Mouse (Mus musculus): ENCODE data around the gene Usp12.
"Not testable (repeated sequence)": the region's sequence is repeated elsewhere in the genome, so short reads cannot be mapped to it uniquely, and the experiment has no call there.

Usp12 gene

DNA sequence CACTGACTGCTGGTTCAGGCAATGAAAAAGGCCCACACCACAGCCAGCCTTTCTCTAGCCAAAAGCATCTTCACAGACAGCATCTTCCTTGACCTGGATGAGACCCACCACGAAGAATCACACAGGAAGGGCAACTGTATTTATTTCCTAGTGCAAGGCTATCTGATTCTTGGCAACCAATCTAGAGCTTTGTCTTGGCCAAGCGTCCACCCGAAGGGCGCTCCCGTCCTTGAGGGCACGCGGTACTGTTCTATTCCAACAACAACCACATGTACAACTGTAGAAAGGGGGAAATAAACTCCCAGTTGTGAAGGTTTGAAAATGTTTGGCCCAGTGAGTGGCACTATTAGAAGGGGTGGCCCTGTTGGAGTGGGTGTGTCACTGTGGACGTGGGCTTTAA lies 41.6 kb downstream of the Usp12 start:
- ATAC-seq (ENCODE audit: insufficient number of reproducible peaks, low FRiP score, low TSS enrichment): no peak

DNA sequence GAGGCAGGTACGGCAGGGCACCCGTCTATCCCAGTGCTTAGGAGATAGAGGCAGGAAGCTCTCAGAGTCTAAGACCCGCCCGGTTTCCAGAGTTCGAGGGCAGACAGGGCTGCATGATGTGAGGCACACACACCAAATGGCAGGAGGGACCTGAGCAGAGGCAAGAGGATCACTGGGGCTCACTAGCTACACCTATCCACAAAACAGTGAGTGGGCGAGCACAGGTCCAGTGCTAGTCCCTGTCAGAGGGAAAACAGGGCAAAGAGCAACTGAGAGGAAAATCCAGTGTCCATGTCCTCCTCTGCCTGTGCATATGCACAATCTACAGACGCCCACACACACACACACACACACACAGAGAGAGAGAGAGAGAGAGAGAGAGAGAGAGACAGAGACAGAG lies 43.8 kb downstream of the Usp12 start:
- ATAC-seq (ENCODE audit: insufficient number of reproducible peaks, low FRiP score, low TSS enrichment): no peak

DNA sequence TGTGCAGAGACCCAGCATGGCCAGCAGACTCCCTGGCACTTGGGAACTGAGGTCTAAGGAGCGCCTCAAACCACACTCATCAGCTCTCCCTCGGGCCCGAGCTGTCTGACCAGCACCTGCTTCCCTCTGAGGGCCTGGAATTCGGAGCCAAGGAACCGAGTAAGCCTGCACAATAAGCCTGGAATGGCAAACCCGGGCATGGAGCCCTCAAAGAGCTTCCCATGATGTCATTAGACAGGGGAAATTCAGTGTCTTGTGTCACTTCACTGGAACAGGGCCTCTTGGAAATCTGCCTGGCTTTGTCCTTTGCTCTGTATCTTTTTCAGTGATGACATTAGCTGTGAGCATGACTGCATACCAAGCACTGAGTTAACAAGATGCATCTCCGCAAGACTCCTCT lies 44.5 kb downstream of the Usp12 start:
- ATAC-seq (ENCODE audit: insufficient number of reproducible peaks, low FRiP score, low TSS enrichment): peak; percentile 45; the same call in 1 of the 2 replicates

DNA sequence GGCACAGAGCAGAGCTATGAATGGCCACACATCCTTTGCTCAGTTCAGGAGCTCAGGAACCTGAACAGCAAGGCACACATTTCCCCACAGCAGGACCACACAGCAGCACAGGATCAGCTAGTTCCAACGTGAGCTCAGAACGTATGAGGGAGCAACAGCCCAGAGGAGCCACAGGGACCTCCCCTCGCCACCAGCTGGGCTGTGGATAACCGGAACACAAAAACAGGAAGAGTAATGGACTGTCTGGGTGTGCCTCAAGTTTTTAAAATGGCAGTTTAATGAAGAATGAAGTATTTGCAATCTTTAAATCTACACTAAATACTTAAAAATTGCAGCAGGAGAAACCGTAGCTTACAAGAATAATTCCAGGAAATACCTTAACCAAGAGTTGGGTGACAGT lies 44.9 kb downstream of the Usp12 start:
- ATAC-seq (ENCODE audit: insufficient number of reproducible peaks, low FRiP score, low TSS enrichment): no peak

DNA sequence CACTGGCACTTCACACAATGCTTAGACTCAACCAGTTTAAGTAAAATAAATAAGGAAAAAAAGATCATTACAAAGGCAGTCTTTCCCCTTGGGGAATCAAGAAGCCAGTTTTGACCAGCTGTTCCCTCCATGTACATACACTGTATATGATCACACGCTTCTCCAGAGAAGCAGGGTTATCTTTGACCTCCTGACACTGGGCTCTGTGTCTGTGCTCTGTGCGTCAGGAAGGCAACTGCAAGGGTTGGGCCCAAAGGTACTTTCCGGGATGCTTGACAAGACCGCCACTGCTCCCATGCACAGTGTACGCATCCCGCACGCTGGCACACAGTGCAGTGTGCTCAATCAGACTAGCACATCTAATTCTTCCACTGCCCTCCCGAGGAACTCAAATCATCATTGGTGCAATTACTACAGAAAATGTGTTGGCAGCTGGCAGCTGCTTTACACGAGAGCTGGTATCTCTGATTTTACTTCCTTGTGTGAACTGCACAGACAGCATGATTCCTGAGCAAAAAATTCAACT lies 57.8 kb downstream of the Usp12 start:
- no peak for ATAC-seq (ENCODE audit: insufficient number of reproducible peaks, low FRiP score, low TSS enrichment)

DNA sequence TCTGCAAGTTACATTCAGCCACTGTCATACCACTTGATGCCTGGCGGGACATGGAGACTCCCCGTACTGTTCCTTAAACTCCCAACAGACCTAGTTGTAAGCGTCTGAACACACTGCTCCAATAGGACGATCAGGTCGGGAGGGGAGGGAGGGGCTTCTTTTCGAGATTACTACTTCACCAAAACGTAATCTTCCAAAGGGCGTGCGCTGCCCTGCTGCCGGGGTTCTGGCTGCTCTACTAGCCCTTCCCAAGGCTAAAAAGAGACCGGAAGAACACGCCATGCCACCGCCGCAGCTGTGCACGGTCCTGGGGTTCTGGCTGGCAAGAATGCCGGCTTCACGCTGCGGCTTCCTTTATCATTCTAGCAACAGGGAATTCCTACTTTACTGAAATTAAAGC lies 58.5 kb downstream of the Usp12 start:
- no peak for ATAC-seq (ENCODE audit: insufficient number of reproducible peaks, low FRiP score, low TSS enrichment)

DNA sequence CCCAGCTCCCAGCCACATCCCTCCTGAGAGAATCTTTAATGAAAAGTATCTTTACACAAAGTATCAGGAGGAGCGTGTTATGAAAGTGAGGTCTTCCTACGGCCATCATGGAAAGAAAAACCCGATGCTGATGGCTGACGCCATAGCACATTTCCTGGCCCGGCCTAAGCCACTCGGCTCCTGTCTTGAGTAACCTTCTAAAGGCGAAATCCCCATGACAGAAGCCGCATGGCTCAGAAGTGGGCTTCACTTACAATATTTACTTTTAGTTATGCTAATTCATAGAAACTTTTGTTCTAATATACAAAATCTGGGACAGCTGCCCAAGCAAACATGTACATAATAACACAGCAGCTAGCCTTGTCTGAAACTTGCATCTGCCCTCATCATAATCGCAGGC lies 59.8 kb downstream of the Usp12 start:
- ATAC-seq (ENCODE audit: insufficient number of reproducible peaks, low FRiP score, low TSS enrichment): not testable (repeated sequence)

DNA sequence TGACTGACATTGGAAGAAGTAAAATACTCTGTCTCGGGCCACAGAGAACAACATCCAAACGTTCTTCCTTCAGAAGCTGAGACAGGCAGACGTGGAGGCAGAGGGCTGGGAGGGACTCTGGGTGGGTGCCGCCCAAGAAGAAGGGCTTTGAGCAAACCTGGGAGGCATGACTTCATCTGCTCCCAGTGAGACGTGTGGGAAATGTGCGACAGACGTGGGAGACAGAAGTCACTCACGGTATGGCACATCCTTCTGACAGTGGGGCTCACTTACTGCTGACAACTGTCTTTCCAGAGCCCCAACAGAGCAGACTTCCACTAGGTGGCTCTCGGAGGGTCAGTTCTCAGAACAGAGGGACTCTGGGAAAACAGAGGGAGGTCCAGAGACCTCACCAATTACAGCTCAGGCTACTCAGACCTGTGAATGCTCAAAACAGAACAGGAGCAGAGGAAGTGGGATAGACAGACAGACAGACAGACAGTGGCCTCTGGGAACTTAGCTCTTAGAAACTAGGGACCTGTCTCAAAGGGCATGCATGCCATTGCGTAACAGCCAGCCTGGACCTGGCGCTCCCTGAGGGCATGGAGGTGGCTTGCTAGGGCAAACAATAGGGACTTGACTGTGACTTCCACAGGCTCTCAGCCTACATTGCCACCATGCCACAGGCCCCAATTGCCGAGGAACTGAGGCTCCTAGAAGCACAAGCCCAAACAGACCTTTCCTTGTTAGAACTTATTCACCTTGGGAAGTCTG lies 60.7 kb downstream of the Usp12 start:
- no peak for ATAC-seq (ENCODE audit: insufficient number of reproducible peaks, low FRiP score, low TSS enrichment)

DNA sequence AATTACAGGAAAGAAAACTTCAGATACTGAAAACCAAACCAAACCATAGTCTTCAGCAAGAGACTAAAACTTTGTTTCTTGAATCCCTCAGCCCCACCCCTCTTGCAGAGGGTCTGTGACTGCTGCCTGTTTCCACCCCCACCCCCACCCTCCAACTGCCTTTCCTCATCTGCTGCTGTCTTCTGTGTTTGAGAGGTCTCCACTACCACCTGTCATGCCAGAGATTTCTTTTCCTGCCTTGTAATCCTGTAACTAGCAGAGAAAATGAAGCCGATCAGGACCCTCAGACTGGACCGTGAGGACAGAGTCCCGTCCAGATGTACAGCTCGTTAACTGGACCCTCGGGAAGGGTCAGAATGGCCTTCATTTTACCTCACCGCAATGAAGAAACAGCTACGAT lies 61.4 kb downstream of the Usp12 start:
- no peak for ATAC-seq (ENCODE audit: insufficient number of reproducible peaks, low FRiP score, low TSS enrichment)

DNA sequence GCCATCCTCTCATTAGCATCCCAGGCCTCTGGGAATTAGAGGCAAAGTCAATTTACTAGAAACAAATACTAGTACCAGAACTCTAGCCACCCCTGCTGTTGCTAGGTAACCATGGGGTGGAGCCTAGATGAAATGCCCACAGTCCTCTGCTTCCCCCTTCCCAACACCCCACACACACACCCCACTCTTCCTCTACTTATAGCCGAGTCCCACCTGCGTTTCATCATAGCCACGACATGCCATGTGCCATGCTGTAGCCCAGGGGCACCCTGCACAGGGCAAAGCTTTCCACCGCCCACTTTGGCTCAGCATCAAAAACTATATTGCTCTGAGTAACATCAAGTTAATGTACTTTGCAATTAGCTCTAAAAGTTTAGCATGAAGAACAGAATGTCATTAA lies 67.8 kb downstream of the Usp12 start:
- no peak for ATAC-seq (ENCODE audit: insufficient number of reproducible peaks, low FRiP score, low TSS enrichment)

DNA sequence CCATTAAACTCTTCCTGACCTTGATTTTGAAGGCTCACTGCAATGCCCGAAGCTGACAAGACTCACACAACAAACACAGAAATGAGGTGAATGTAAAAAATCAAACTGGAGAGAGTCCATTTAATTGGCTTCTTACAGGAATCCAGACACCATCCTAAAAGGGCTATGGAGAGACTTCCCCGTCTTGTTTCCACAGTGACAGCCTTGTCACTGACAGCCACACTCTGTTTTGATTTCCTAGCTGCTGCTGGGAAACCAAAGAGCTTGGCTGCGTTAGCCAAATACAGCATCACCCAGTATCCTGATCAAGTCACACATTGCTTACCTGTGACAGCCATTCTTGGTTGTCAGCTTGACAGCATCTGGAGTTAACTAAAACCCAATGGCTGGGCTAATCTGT lies 69.8 kb downstream of the Usp12 start:
- no peak for ATAC-seq (ENCODE audit: insufficient number of reproducible peaks, low FRiP score, low TSS enrichment)

DNA sequence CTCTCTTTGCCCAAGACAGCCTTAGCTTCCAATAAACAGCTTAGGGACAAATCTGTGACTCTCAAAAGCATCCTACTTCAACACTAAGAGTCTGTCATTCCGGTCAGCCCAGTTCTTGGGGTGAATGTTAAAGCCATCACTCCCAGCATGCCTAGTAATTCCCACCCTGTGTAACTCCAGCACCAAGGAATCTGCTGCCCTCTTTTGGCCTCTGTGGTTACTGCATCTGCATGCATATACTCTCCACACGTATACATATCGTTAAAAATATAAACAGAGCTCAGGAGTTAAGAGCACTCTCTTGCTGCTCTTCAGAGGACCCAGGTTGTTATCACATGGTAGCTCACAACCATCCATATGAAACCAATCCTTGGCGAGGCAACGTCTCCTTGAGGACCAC lies 71.4 kb downstream of the Usp12 start:
- ATAC-seq (ENCODE audit: insufficient number of reproducible peaks, low FRiP score, low TSS enrichment): no peak

DNA sequence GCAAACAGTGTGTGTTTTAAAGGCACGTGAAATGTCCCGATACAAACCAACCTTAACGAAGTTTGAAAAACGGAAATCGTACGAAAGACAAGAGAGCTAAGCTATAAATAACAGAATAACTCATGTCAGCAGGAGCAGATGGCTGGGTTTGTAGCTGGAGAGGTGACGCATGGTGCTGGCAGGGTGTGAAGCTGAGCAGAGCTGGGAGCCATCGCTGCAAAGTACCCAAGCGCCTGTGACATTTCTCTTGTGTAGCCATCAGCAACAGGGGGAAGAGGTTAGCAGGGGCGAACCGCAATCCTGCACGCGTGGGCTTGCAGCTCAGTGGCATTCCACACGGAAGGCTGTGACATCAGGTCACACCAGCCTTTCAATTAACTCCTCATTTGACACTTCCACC lies 72.6 kb downstream of the Usp12 start:
- peak; percentile 84 for ATAC-seq (ENCODE audit: insufficient number of reproducible peaks, low FRiP score, low TSS enrichment)

DNA sequence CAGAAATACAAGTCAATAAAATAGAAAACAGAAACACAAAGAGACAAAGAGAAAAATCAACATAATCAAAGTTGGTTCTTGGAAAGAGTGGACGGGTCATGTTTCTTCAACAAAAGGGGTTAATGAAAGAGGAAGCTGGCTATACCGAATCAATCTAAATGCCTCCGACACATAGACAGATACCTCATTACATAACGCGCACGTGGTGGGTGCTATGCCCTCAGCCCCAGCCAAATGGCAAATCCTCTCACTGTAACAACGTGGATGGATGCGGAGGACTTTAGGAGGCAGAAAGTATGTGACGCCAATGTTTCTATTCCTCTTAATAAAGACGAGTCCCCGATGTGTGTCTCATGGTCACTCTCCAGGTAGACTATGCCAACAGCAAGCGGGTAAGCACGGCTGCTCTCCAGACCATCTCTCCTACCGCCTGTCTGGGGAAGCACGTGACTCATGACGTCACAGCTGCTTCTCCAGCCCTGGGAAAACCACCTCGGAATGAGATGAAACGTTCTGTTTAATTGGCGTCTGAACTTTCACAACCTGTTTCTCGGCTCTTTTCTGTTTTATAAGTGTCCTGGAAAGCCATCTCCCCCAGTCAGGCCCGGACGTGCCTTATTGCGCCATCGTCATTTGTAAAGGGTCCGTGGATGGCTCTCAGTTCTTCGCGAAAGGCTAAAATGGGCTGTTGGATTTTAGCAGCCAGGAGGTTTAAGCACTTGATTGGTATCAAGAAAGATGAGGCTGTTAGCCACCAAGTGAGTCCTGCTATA lies 75.0 kb downstream of the Usp12 start:
- ATAC-seq (ENCODE audit: insufficient number of reproducible peaks, low FRiP score, low TSS enrichment): no peak

DNA sequence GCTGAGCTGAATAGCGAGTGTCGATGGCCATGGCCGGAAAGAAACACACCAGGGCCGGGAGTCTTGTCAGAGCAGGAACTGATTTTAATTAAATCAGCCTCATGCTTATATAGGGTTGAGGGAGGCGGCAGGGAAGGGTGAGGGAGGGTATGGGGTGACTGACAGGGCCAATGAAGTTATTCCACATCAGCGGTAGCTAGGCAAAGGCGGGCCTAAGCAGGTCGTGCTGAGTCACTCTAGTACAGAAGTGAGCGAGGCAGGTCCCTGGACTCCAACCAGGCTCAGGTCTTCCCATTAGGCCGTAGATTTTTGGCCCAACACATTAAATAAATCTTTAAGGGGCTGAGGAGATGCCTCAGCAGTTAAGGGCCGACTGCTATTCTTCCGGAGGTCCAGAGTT lies 81.0 kb downstream of the Usp12 start:
- no peak for ATAC-seq (ENCODE audit: insufficient number of reproducible peaks, low FRiP score, low TSS enrichment)

DNA sequence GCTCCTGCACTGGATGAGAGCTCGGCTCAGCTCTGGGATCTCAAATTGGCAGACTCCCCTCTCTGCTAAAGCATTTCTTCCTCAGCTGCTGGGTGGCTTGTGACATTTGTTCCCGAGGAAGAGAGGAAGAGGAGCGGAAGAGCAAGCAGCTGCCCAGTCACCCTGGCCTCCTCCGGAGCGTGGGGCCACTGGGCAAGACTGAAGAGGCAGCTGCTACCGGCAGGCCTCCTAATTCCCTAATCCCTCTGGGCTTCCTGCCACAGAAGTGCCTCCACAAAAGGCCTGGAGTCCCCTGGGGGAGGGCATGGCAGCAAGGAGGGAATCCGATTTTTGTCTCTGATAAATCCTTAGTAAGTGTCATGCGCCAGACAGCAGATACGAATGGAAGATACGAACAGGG lies 81.7 kb downstream of the Usp12 start:
- ATAC-seq (ENCODE audit: insufficient number of reproducible peaks, low FRiP score, low TSS enrichment): no peak

DNA sequence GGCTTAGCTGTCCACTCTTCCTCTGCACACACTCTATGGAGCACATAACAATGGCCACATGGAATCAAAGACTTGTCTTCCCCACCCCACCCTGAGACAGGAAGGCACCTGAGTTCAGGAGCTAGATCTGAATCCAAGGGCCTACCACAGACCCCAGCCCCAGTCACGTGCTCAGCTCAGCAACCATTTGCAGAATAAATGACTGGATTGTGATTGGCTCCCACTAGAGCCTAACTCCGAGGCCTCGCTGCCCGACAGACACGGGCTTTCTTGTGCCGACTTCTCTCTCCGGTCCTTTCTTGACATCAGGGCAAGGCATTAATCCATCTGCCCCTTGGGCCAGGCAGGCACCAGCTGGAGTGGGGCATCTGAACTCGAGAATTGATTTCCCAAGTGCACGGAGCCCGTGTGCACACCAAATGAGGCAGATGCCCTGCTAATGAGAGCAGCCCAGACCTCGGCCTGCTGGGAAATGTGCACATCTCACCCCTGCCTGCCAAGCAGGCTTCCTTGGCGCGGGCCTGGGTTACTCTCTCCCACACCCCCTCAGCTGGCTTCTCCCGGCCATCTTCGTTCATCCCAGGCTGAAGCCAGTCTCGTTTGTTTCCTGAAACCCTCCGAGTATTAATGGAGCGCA lies 82.4 kb downstream of the Usp12 start:
- no peak for ATAC-seq (ENCODE audit: insufficient number of reproducible peaks, low FRiP score, low TSS enrichment)

DNA sequence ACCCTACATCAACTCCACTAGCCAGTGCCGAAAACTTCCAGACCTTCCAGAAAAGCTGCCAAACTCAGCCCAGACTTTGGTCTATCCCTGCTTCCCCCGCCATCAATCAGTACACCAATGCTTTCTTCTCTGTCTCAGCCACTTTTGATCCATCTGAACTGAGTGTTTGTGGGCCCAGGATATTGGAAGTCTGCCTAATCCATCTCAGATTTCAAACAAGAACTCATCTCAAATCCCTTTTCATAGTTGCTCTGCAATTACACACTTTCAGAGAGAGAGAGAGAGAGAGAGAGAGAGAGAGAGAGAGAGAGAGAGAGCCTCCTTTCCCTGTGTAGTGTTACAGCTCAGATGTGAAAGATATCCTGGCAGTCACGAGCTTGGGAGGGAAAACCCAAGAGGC lies 85.4 kb downstream of the Usp12 start:
- ATAC-seq (ENCODE audit: insufficient number of reproducible peaks, low FRiP score, low TSS enrichment): no peak

DNA sequence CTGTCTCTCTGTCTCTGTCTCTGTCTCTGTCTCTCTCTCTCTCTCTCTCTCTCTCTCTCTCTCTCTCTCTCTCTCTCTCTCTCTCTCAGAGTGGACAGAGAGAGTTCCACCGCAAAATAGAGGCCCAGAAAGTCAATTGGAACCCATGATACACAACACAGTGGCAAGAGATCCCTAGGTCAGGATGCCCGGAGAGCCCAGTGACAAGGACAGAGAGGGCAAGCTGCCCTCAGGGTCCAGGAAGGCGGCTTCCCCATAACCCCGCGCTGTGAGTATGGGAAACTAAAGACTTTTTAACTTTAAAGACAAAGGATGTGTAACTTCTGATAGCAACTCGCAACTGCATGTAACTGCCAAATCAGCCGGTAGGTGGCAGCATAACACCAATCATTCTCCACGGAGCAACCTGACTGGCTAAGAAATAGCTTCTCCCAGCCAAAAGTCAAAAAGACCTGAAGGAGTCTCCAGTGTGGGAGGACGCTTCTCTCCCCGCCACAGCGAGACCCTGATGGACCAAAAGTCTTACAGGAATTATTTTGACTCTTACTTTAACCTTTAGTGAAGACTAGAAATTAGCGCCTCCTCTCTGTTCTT lies 88.9 kb downstream of the Usp12 start:
- peak; percentile 66; the same call in 1 of the 2 replicates for ATAC-seq (ENCODE audit: insufficient number of reproducible peaks, low FRiP score, low TSS enrichment)

DNA sequence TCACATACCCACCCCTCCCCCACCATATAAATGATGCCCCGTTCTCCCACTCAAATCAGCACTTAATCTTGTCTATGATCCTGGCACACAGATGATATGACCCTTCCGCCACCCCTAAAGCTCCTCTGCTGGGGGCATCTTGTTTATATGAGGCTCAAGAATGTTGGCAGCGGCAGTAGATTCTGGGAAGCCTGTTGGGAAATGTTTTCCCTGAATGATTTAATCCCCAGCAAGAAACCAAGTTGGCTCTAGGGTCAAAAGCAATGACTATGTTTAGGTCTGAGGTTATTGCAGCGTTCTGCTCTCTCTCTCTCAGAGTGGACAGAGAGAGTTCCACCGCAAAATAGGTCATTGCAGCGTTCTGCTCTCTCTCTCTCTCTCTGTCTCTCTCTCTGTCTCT lies 89.4 kb downstream of the Usp12 start:
- ATAC-seq (ENCODE audit: insufficient number of reproducible peaks, low FRiP score, low TSS enrichment): no peak

DNA sequence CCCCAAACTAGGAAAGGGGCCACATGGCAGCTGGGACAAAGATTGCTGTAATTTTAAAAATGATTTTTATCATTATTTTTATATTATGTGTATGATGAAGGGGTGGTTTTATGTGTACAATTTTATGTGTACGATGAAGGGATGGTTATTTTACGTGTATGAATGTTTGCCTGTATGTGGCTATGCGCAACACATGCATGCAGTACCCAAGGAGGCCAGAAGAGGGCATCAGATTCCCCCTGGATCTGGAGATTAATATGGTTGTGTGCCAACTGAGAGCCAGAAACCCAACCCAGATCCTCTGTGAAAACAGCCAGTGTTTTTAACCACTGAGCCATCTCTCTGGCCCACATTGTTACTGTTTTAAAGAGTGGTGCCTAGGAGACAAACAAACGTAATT lies 90.6 kb downstream of the Usp12 start:
- no peak for ATAC-seq (ENCODE audit: insufficient number of reproducible peaks, low FRiP score, low TSS enrichment)

Data from cerebellum, adult (tissue).